Mouse (Mus musculus) bone marrow, adult 2 months (tissue): ENCODE results near the gene Ddx39b.
A peak's percentile ranks its signal among the peaks of the same experiment; 100 is the strongest.

Experiments used
- CTCF ChIP-seq: fragments of 200-500 bp; IDR thresholded peaks from 2 replicates; pipeline ENCODE4 v1.5.1; 2011; ENCODE audit warnings: low read length, control low read depth; ENCODE audit not compliant: control insufficient read depth, insufficient read depth
- POLR2A ChIP-seq: fragments of 200-500 bp; IDR thresholded peaks from 2 replicates; pipeline ENCODE4 v1.6.1; 2011; ENCODE audit warnings: low read depth, mild to moderate bottlenecking, control low read depth, low read length, borderline replicate concordance; ENCODE audit not compliant: control insufficient read depth

DNA sequence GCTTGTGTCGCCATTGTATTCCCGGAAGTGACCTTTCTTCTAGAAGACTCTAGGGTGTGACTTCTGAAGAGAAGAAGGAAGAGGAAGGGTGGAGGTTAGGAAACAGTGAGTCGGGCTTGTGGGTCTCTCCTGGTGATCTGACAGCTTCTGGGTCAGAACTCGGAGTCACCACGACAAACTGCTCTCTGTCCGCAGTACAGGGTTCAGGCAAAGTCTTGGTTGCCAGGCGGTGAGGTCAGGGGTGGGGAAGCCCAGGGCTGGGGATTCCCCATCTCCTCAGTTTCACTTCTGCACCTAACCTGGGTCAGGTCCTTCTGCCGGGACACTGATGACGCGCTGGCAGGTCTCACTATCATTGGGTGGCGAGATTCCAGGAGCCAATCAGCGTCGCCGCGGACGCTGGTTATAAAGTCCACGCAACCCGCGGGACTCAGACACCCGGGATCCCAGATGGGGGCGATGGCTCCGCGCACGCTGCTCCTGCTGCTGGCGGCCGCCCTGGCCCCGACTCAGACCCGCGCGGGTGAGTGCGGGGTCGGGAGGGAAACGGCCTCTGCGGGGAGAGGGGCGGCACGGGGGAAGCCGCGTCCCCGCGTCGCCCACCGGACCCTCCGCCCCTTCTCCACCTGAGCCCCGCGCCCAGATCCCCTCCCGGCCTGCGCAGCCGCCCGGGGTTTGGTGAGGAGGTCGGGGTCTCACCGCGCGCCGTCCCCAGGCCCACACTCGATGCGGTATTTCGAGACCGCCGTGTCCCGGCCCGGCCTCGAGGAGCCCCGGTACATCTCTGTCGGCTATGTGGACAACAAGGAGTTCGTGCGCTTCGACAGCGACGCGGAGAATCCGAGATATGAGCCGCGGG lies 21.3 kb downstream of the Ddx39b start, which contains the start of gene H2-D1:
- no peak for TF ChIP-seq CTCF
- TF ChIP-seq POLR2A = peak; percentile 99
